Mouse (Mus musculus) stomach, embryonic 16.5 days (tissue): ENCODE data around the gene Bmp8a. TPM values are rescaled to one million over a fixed set of nuclear protein-coding genes. Genes with fewer than 3 reads are reported as not detected.

Source experiments
- ATAC-seq: fragments of 200-750 bp; cut with Nextera tagmentation; 2 replicates; pipeline ENCODE4 v1.8.0; 2017; ENCODE audit warnings: moderate number of reproducible peaks, moderate TSS enrichment; ENCODE audit not compliant: insufficient read depth, low FRiP score
- H3K27ac ChIP-seq: fragments of 300-500 bp; sonication (generic); 2 replicates; pipeline ENCODE4 v1.5.1; 2014; ENCODE audit warnings: low read length
- H3K27me3 ChIP-seq: fragments of 300-500 bp; sonication (generic); 2 replicates; pipeline ENCODE4 v1.6.1; 2014; ENCODE audit warnings: low read length, control low read depth, mixed read lengths; ENCODE audit not compliant: control insufficient read depth, insufficient read depth
- H3K36me3 ChIP-seq: fragments of 300-500 bp; sonication (generic); 2 replicates; pipeline ENCODE4 v1.6.1; 2014; ENCODE audit warnings: low read length; ENCODE audit not compliant: control insufficient read depth, insufficient read depth
- H3K4me1 ChIP-seq: fragments of 300-500 bp; sonication (generic); 2 replicates; pipeline ENCODE4 v1.6.1; 2014; ENCODE audit warnings: low read length, control low read depth, mixed read lengths; ENCODE audit not compliant: control insufficient read depth, insufficient read depth
- H3K4me2 ChIP-seq: fragments of 300-500 bp; sonication (generic); 2 replicates; pipeline ENCODE4 v1.6.1; 2014; ENCODE audit warnings: low read depth, low read length, mixed read lengths
- H3K4me3 ChIP-seq: fragments of 300-500 bp; sonication (generic); replicated peaks from 2 replicates; pipeline ENCODE4 v1.5.1; 2014; ENCODE audit warnings: mild to moderate bottlenecking, low read length
- H3K9ac ChIP-seq: fragments of 300-500 bp; sonication (generic); 2 replicates; pipeline ENCODE4 v1.6.1; 2014; ENCODE audit warnings: low read length
- H3K9me3 ChIP-seq: fragments of 300-500 bp; sonication (generic); replicated peaks from 2 replicates; pipeline ENCODE4 v1.6.1; 2016; ENCODE audit warnings: low read length, control low read depth; ENCODE audit not compliant: control insufficient read depth
- WGBS: fragments of 180-500 bp; shearing (Covaris S2); extraction: QIAGEN DNeasy Blood & Tissue Kit; methylation state at CpG from one replicate; pipeline ENCODE4 v1.1.7; 2014; 5-methylcytosine and 5-hydroxymethylcytosine counted together
- polyA plus RNA-seq: library from polyadenylated mRNA; unstranded; fragments of >200 nt; fragmentation: Nextera tagmentation; extraction: Ambion mirVana; gene quantifications from 2 replicates; pipeline ENCODE4 v1.2.1, GENCODE M21; 2015

Bmp8a gene
- polyA plus RNA-seq, 1 experiment from 2014 or later, result 0.48 TPM

GRCm38 (mm10) chr4:123360771-123361170 is 17.7 kb upstream of the Bmp8a start:
- Histone ChIP-seq H3K36me3 (peaks cover 16% of the 10 kb centered on the region), H3K9ac (no peak overlapping the region), H3K4me3 (no peak overlapping the region), H3K4me1 (no peaks in the 10 kb centered on the region), H3K9me3 (no peaks in the 10 kb centered on the region), H3K27ac (no peak overlapping the region), H3K27me3 (no peaks in the 10 kb centered on the region), H3K4me2 (no peak overlapping the region)
- WGBS, result 90% methylated on average over 12 of the region's 12 CpGs
- no peak for ATAC-seq

GRCm38 (mm10) chr4:123358613-123359012 is 15.6 kb upstream of the Bmp8a start:
- Histone ChIP-seq H3K4me2 (no peak overlapping the region), H3K4me3 (no peak overlapping the region), H3K9ac (no peak overlapping the region), H3K36me3 (peaks cover 27% of the 10 kb centered on the region), H3K4me1 (no peaks in the 10 kb centered on the region), H3K9me3 (no peaks in the 10 kb centered on the region), H3K27ac (no peak overlapping the region), H3K27me3 (no peaks in the 10 kb centered on the region)
- WGBS, result 90% methylated on average over 7 of the region's 7 CpGs
- ATAC-seq, result no peak

- ATAC-seq, result no peak
- no peaks in the 10 kb centered on the region for H3K9me3 ChIP-seq
- H3K36me3 ChIP-seq, result peaks cover 44% of the 10 kb centered on the region
- no peak overlapping the region for H3K9ac ChIP-seq
- WGBS, result 91% methylated on average over 8 of the region's 8 CpGs
- no peak overlapping the region for H3K27ac ChIP-seq
- H3K27me3 ChIP-seq, result no peaks in the 10 kb centered on the region
- no peak overlapping the region for H3K4me2 ChIP-seq
- no peak overlapping the region for H3K4me3 ChIP-seq
- no peaks in the 10 kb centered on the region for H3K4me1 ChIP-seq
Observed at GRCm38 (mm10) chr4:123355941-123356340, 12.9 kb upstream of the Bmp8a start.

GRCm38 (mm10) chr4:123353271-123353877 is 10.3 kb upstream of the Bmp8a start:
- Histone ChIP-seq H3K4me2 (no peak overlapping the region), H3K4me3 (no peak overlapping the region), H3K27me3 (no peaks in the 10 kb centered on the region), H3K4me1 (no peaks in the 10 kb centered on the region), H3K9me3 (no peaks in the 10 kb centered on the region), H3K9ac (no peak overlapping the region), H3K27ac (no peak overlapping the region), H3K36me3 (peaks cover 57% of the 10 kb centered on the region)
- ATAC-seq, result no peak
- 85% methylated on average over 9 of the region's 10 CpGs for WGBS

GRCm38 (mm10) chr4:123343471-123343789 is 378 bp upstream of the Bmp8a start:
- H3K4me2 ChIP-seq, result peak overlapping the region; percentile 94
- peak; percentile 38 for ATAC-seq
- H3K9ac ChIP-seq, result 0 out of 2 replicates have a peak overlapping the region, but pooled peaks have one; percentile 63
- H3K27ac ChIP-seq, result no peak overlapping the region
- peaks cover 8% of the 10 kb centered on the region for H3K4me1 ChIP-seq
- H3K27me3 ChIP-seq, result peaks cover 26% of the 10 kb centered on the region
- 3% methylated on average over 6 of the region's 6 CpGs for WGBS
- H3K4me3 ChIP-seq, result peak overlapping the region; percentile 62
- 0 out of 2 replicates have a peak, but pooled peaks cover under 1% of the 10 kb centered on the region for H3K36me3 ChIP-seq
- H3K9me3 ChIP-seq, result no peaks in the 10 kb centered on the region

GRCm38 (mm10) chr4:123342091-123342641 is 886 bp downstream of the Bmp8a start:
- H3K9me3 ChIP-seq, result no peaks in the 10 kb centered on the region
- H3K36me3 ChIP-seq, result no peaks in the 10 kb centered on the region
- 3% methylated on average over 43 of the region's 43 CpGs for WGBS
- H3K9ac ChIP-seq, result peak overlapping the region; percentile 63
- peak overlapping the region; percentile 62 for H3K4me3 ChIP-seq
- H3K27me3 ChIP-seq, result peaks cover 26% of the 10 kb centered on the region
- H3K4me2 ChIP-seq, result peak overlapping the region; percentile 94
- H3K27ac ChIP-seq, result no peak overlapping the region
- H3K4me1 ChIP-seq, result peaks cover 8% of the 10 kb centered on the region
- no peak for ATAC-seq

- no peak for ATAC-seq
- peaks cover 26% of the 10 kb centered on the region for H3K27me3 ChIP-seq
- WGBS, result 71% methylated on average over 5 of the region's 5 CpGs
- no peaks in the 10 kb centered on the region for H3K9me3 ChIP-seq
- no peak overlapping the region for H3K27ac ChIP-seq
- peaks cover 8% of the 10 kb centered on the region for H3K4me1 ChIP-seq
- H3K9ac ChIP-seq, result no peak overlapping the region
- no peak overlapping the region for H3K4me2 ChIP-seq
- H3K36me3 ChIP-seq, result no peaks in the 10 kb centered on the region
- no peak overlapping the region for H3K4me3 ChIP-seq
Observed at GRCm38 (mm10) chr4:123340232-123340631, 2.8 kb downstream of the Bmp8a start.

- Histone ChIP-seq H3K4me3 (no peak overlapping the region), H3K9me3 (0 out of 2 replicates have a peak, but pooled peaks cover 2% of the 10 kb centered on the region), H3K4me1 (peaks cover 6% of the 10 kb centered on the region), H3K36me3 (no peaks in the 10 kb centered on the region), H3K27me3 (peaks cover 25% of the 10 kb centered on the region), H3K9ac (no peak overlapping the region), H3K4me2 (no peak overlapping the region), H3K27ac (no peak overlapping the region)
- no peak for ATAC-seq
- WGBS, result 62% methylated on average over 4 of the region's 4 CpGs
Observed at GRCm38 (mm10) chr4:123337693-123338092, 5.4 kb downstream of the Bmp8a start.

GRCm38 (mm10) chr4:123335796-123336585 is 7.1 kb downstream of the Bmp8a start:
- ATAC-seq, result no peak
- Histone ChIP-seq H3K9me3 (0 out of 2 replicates have a peak, but pooled peaks cover 3% of the 10 kb centered on the region), H3K27ac (no peak overlapping the region), H3K4me3 (no peak overlapping the region), H3K9ac (no peak overlapping the region), H3K27me3 (peaks cover 8% of the 10 kb centered on the region; the same call in 1 of the 2 replicates), H3K36me3 (no peaks in the 10 kb centered on the region), H3K4me1 (no peaks in the 10 kb centered on the region), H3K4me2 (no peak overlapping the region)
- 67% methylated on average over 14 of the region's 14 CpGs for WGBS
